Mouse (Mus musculus) forebrain, embryonic 10.5 days (tissue): Measurements from ENCODE around the gene Atp8b2. TPM values are rescaled to one million over a fixed set of nuclear protein-coding genes. Genes with fewer than 3 reads are reported as not detected.
A peak's percentile ranks its signal among the peaks of the same experiment; 100 is the strongest.

Experiments used
- DNase-seq: peaks from one replicate; pipeline ENCODE4 v3.0.0-alpha.2; 2017; ENCODE audit warnings: low spot score; ENCODE audit errors: extremely low spot score
- H3K27ac ChIP-seq: fragments of 300-500 bp; sonication (generic); 2 replicates; pipeline ENCODE4 v1.5.1; 2016; ENCODE audit warnings: mild to moderate bottlenecking
- H3K27me3 ChIP-seq: fragments of 300-500 bp; sonication (generic); 2 replicates; pipeline ENCODE4 v1.6.1; 2016; ENCODE audit warnings: mild to moderate bottlenecking; ENCODE audit not compliant: poor library complexity, severe bottlenecking
- H3K36me3 ChIP-seq: fragments of 300-500 bp; sonication (generic); replicated peaks from 2 replicates; pipeline ENCODE4 v1.6.1; 2016; ENCODE audit warnings: mild to moderate bottlenecking, moderate library complexity
- H3K4me1 ChIP-seq: fragments of 300-500 bp; sonication (generic); 2 replicates; pipeline ENCODE4 v1.6.1; 2016
- H3K4me3 ChIP-seq: fragments of 300-500 bp; sonication (generic); 2 replicates; pipeline ENCODE4 v1.5.1; 2016; ENCODE audit warnings: mild to moderate bottlenecking, moderate library complexity
- H3K9me3 ChIP-seq: fragments of 300-500 bp; sonication (generic); 2 replicates; pipeline ENCODE4 v1.6.1; 2016; ENCODE audit warnings: mild to moderate bottlenecking, moderate library complexity
- WGBS: fragments of 180-500 bp; shearing (Covaris S2); methylation state at CpG from one replicate; pipeline ENCODE4 v1.1.7; 2016; 5-methylcytosine and 5-hydroxymethylcytosine counted together
- polyA plus RNA-seq: library from polyadenylated mRNA; unstranded; fragments of >200 nt; fragmentation: Nextera tagmentation; extraction: Ambion mirVana; gene quantifications from 2 replicates; pipeline ENCODE4 v1.2.1, GENCODE M21; 2016

Atp8b2 gene
- polyA plus RNA-seq, 1 experiment from 2014 or later: 11.2 TPM

DNA sequence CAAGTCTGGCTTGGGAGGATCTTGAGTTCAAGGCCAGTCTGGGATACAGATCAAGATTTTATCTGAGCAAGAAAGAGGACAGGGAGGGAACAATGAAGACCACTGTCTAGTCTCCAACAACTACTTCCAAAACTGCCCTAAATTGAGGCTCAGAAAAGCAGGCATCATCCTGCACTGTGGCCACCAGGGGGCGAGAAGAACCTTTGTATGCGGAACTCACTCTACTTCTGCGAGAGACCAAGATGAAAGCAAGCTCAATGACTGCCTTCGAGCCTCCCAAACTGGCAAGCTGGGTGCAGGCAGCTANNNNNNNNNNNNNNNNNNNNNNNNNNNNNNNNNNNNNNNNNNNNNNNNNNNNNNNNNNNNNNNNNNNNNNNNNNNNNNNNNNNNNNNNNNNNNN is 9.9 kb downstream of the Atp8b2 start:
- Histone ChIP-seq H3K9me3 (no peaks in the 10 kb centered on the region), H3K27ac (no peak overlapping the region), H3K4me1 (no peaks in the 10 kb centered on the region; the same call in 1 of the 2 replicates), H3K27me3 (no peaks in the 10 kb centered on the region), H3K4me3 (no peak overlapping the region), H3K36me3 (peaks cover 99% of the 10 kb centered on the region)
- peak; percentile 79 for DNase-seq
- WGBS: 14% methylated on average over 4 of the region's 4 CpGs

DNA sequence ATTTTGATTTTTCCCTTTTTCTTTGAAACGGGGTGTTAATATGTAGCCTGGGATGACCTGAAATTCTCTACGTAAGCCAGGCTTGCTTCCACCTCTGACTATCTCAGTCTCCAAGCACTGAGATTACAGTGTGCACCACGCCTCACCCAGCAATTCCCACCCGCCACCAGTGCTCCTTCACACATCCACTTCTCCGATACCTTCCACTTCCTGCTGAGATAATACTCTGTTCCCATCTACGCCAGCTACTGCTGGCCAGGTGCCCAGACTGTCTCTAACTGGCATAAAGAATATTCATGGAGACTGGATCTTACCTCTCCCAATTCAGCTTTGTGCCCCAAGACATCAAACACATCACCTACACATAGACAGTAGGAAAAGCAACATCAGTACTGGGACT is 14.7 kb downstream of the Atp8b2 start:
- H3K27ac ChIP-seq: no peak overlapping the region
- peaks cover 100% of the 10 kb centered on the region for H3K36me3 ChIP-seq
- H3K4me3 ChIP-seq: no peak overlapping the region
- H3K27me3 ChIP-seq: no peaks in the 10 kb centered on the region
- H3K4me1 ChIP-seq: no peaks in the 10 kb centered on the region
- no peak for DNase-seq
- no peaks in the 10 kb centered on the region for H3K9me3 ChIP-seq
- WGBS: 96% methylated on average over 6 of the region's 6 CpGs

DNA sequence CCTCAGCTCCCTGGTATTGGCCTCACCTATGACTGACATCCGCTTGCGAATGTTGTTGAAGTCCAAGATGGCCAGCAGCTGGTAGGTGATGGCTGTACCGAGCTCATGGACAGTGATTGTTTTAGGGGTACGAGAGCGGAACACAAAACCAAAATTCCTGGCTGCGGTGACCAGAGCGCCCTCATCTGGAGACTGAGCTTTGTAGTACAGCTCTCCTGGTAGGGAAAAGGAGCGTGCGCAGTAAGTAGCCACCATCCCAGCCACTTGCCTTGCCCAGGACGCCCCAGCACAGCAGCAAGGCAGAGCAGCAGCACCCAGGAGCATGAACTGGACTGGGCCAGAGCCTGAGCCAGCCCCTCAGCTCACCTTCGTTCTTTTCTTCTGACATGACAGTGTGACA is 15.3 kb downstream of the Atp8b2 start:
- 89% methylated on average over 11 of the region's 11 CpGs for WGBS
- no peak for DNase-seq
- Histone ChIP-seq H3K4me3 (no peak overlapping the region), H3K36me3 (peaks cover 100% of the 10 kb centered on the region), H3K9me3 (no peaks in the 10 kb centered on the region), H3K27me3 (no peaks in the 10 kb centered on the region), H3K4me1 (no peaks in the 10 kb centered on the region), H3K27ac (no peak overlapping the region)

DNA sequence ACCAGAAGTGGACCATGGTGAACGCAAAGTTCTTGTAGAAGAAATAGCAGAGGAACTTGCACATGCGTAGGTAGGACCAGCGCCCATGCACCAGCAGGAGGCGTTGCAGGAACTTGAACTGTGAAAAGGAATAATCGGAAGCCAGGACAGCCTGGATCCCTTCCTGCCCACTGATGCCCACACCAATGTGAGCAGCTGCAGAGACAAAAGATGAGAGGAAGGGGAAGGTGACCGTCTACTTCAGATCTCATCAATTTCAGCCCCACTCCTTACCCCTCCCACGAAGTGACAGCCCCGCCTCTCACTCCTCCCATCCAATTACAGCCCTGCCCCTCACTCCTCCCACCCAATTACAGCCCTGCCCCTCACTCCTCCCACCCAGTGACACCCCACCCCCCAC is 18.3 kb downstream of the Atp8b2 start:
- no peaks in the 10 kb centered on the region for H3K9me3 ChIP-seq
- no peak for DNase-seq
- H3K27me3 ChIP-seq: no peaks in the 10 kb centered on the region
- peaks cover 100% of the 10 kb centered on the region for H3K36me3 ChIP-seq
- H3K27ac ChIP-seq: no peak overlapping the region
- H3K4me3 ChIP-seq: no peak overlapping the region
- H3K4me1 ChIP-seq: no peaks in the 10 kb centered on the region
- WGBS: 81% methylated on average over 8 of the region's 8 CpGs

DNA sequence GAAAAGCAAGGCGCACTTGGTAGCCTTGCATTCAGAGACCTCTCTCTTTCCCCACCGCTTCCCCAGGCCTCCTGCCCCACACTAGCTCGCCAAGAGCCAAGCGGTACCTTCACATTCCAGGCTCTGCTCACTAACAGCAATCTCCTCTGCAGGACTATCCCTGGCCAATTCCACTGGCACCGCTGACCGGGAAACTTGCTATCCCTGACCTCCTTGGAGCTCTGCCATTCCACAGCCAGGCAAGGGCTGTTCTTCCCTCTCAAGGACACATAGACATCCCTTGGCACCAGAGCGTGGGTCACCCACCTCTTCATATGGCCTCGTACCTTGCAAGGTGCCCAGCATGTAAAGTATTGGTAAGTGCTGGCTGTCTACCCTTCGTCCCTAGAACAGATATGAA is 20.4 kb downstream of the Atp8b2 start:
- no peak for DNase-seq
- no peaks in the 10 kb centered on the region for H3K9me3 ChIP-seq
- H3K4me1 ChIP-seq: no peaks in the 10 kb centered on the region
- no peak overlapping the region for H3K27ac ChIP-seq
- peaks cover 96% of the 10 kb centered on the region for H3K36me3 ChIP-seq
- H3K27me3 ChIP-seq: no peaks in the 10 kb centered on the region
- 95% methylated on average over 9 of the region's 9 CpGs for WGBS
- no peak overlapping the region for H3K4me3 ChIP-seq

DNA sequence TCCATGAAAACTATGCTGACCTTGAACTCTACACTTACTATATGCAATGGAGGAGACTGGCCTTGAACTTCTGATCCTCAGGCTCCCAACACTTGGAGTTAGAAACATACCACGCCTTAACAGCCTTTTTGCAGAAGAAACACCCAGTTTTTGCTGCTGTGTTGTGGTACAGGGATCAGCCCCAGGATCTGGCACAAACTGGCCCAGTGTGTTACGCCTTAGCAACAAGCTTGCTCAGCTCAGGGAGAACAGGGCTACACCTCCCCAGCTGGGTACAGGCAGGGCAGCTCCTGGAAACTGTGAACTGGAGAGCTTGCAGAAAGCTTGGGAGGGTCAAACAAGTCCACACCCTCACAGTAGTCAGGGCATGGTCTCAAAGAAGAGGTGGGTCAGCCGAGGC is 26.8 kb downstream of the Atp8b2 start:
- DNase-seq: no peak
- no peak overlapping the region for H3K27ac ChIP-seq

DNA sequence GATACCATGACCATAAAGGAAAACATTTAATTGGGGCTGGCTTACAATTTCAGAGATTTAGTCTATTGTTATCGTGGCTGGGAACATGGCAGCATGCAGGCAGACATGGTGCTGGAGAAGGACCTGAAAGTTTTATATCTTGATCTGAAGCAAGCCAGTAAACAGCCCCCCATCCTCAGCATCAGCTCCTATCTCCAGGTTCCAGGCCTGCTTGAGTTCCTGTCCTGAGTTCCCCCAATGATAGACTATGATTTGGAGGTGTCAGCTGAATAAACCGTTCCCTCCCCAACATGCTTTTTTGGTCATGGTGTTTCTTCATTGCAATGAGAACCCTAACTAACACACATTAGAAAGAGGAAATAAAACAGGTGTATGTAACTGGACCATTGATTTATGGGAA is 30.4 kb downstream of the Atp8b2 start:
- Histone ChIP-seq H3K4me1 (no peaks in the 10 kb centered on the region), H3K36me3 (peaks cover 19% of the 10 kb centered on the region), H3K27me3 (no peaks in the 10 kb centered on the region), H3K27ac (no peak overlapping the region), H3K9me3 (no peaks in the 10 kb centered on the region; the same call in 1 of the 2 replicates), H3K4me3 (no peak overlapping the region)
- 91% methylated on average over 2 of the region's 2 CpGs for WGBS
- no peak for DNase-seq

More for the DNA sequence above, 26.8 kb downstream of the Atp8b2 start:
- WGBS: 92% methylated on average over 3 of the region's 3 CpGs
- peaks cover 51% of the 10 kb centered on the region for H3K36me3 ChIP-seq
- H3K27me3 ChIP-seq: no peaks in the 10 kb centered on the region
- H3K4me1 ChIP-seq: no peaks in the 10 kb centered on the region
- H3K9me3 ChIP-seq: no peaks in the 10 kb centered on the region; the same call in 1 of the 2 replicates
- no peak overlapping the region for H3K4me3 ChIP-seq

DNA sequence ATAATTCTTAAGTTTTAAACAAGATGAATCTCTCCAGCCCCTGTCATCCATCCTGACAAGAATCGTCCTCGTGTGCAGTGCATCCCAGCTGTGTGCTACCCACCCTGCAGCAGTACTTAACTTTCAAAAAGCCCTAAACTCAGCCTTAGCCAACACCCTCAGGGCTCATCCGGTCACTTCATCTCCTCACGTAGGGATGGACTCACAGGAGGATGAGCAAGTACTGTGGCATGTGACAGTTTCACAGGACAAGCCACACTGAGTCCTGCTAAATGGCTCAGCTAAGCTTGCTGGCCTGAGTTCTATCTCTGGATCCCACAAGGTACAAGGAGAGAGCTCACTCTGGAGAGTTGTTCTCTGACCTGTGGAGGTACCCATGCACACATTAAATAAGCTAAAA is 34.4 kb downstream of the Atp8b2 start:
- no peaks in the 10 kb centered on the region for H3K36me3 ChIP-seq
- no peaks in the 10 kb centered on the region for H3K4me1 ChIP-seq
- H3K27ac ChIP-seq: no peak overlapping the region
- no peaks in the 10 kb centered on the region for H3K27me3 ChIP-seq
- H3K4me3 ChIP-seq: no peak overlapping the region
- DNase-seq: no peak
- WGBS: 79% methylated on average over 4 of the region's 4 CpGs
- no peaks in the 10 kb centered on the region; the same call in 1 of the 2 replicates for H3K9me3 ChIP-seq

DNA sequence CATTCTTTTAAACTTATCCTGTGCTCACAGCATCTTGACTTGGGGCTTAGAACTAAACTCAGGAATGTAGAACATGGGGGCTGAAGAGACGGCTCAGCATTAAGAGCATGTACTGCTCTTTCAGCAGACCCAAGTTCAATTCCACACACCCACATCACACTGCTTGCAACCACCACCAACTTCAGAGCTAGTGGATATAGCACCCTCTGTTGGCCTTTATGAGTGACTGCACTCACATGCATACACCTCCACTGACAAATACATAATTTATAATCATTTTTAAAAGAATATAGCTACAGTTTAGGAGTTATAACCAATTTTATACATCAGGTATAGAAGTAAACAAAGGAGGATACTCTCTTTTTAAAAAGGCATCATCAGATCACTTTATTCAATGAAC is 36.9 kb downstream of the Atp8b2 start:
- Histone ChIP-seq H3K36me3 (no peaks in the 10 kb centered on the region), H3K9me3 (no peaks in the 10 kb centered on the region), H3K4me1 (no peaks in the 10 kb centered on the region), H3K27me3 (no peaks in the 10 kb centered on the region), H3K4me3 (no peak overlapping the region), H3K27ac (no peak overlapping the region)
- WGBS: 100% methylated on average over 1 of the region's 1 CpGs
- DNase-seq: no peak

DNA sequence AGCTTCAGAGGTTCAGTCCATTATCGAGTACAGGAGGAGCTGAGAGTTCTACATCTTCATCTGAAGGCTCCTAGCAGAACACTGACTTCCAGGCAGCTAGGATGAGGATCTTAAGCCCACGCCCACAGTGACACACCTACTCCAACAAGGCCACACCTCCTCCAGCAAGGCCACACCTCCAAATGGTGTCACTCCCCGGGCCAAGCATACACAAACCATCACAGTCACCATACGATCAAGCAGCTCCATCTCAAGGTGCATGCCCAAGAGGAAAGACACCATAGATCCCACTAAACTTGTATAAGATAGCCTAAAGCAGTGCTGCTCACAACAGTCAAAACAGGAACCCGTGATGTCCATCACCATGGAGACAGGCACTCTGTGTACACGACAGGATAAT is 42.6 kb downstream of the Atp8b2 start:
- Histone ChIP-seq H3K27ac (no peak overlapping the region), H3K36me3 (no peaks in the 10 kb centered on the region), H3K4me1 (no peaks in the 10 kb centered on the region), H3K9me3 (no peaks in the 10 kb centered on the region), H3K4me3 (no peak overlapping the region), H3K27me3 (peaks cover 5% of the 10 kb centered on the region)
- 75% methylated on average over 6 of the region's 6 CpGs for WGBS
- DNase-seq: no peak

DNA sequence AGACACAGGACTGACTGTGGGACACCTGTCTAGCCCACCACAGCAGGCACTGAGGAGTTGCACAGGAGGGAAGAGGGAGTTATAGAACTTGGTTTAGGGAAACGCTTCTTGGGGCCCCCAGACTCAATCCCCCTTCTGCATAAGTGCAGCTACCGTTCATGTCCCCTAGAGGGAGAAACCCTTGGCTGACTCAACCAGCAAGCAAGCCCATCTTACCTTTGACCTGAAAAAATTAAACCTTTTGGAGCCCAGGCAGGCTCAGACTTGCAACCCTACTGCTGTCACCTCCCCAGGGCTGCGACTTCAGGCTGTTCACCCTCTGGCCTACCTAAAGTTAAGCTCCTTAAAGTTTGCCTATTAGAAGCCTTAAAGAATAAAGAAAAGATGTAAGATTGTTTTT is 45.9 kb downstream of the Atp8b2 start:
- no peak for DNase-seq
- 53% methylated on average over 3 of the region's 3 CpGs for WGBS
- H3K27me3 ChIP-seq: peaks cover 38% of the 10 kb centered on the region
- no peak overlapping the region for H3K4me3 ChIP-seq
- H3K36me3 ChIP-seq: no peaks in the 10 kb centered on the region
- no peaks in the 10 kb centered on the region for H3K9me3 ChIP-seq
- no peak overlapping the region for H3K27ac ChIP-seq
- peaks cover 13% of the 10 kb centered on the region for H3K4me1 ChIP-seq

DNA sequence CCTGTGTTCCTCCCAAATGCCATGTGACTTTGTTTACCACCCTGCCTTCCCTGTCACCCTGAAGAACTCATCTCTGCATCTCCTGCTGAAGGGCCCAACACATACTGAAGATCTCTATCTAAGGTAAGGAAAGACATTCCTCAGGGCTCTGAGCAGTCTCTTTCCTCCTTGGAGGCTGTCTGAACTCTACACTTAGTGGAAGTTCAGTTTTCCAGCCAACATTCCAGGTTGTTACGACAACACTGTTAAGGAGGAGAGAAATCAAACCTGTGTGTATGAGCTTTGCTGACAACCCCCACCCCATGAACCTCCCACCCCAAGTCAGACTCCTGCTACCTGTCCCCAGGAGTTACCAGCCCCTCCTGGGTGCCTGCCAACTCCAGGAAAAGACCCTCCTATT is 46.7 kb downstream of the Atp8b2 start:
- H3K27me3 ChIP-seq: peaks cover 46% of the 10 kb centered on the region
- no peaks in the 10 kb centered on the region for H3K36me3 ChIP-seq
- no peaks in the 10 kb centered on the region for H3K9me3 ChIP-seq
- DNase-seq: no peak
- no peak overlapping the region for H3K27ac ChIP-seq
- peaks cover 16% of the 10 kb centered on the region for H3K4me1 ChIP-seq
- no peak overlapping the region for H3K4me3 ChIP-seq
- WGBS: 97% methylated on average over 1 of the region's 1 CpGs

DNA sequence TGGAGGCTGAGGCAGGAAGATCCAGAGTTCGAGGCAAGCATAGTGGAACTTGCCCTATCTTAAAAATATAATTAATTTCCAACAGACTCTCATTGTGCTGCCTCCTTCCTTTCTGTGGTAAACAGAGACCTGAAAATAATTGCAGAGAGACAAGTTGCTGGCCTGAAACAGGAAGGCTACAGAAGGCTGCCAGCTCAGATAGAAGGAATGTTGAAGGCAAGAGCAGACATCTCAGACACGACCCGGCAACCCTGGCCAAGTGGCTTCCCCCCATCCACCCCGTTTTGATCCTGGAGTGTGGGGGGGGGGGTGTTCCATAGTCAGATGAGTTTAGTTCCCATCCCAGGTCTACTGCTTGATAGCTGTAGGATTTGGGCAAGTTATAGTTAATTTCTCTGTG is 48.6 kb downstream of the Atp8b2 start:
- peaks cover 63% of the 10 kb centered on the region for H3K27me3 ChIP-seq
- no peak overlapping the region for H3K4me3 ChIP-seq
- 84% methylated on average over 4 of the region's 4 CpGs for WGBS
- no peaks in the 10 kb centered on the region for H3K36me3 ChIP-seq
- no peak overlapping the region for H3K27ac ChIP-seq
- H3K9me3 ChIP-seq: no peaks in the 10 kb centered on the region
- H3K4me1 ChIP-seq: peaks cover 19% of the 10 kb centered on the region
- DNase-seq: no peak
